Mouse (Mus musculus) induced T-regulatory cell, adult 2 months (primary cell): ENCODE measurements around the gene Ier5.

Source experiments
- DNase-seq: peaks from one replicate; pipeline ENCODE4 v3.0.0-alpha.2; 2012; ENCODE audit warnings: low read depth

Ier5 gene

DNA sequence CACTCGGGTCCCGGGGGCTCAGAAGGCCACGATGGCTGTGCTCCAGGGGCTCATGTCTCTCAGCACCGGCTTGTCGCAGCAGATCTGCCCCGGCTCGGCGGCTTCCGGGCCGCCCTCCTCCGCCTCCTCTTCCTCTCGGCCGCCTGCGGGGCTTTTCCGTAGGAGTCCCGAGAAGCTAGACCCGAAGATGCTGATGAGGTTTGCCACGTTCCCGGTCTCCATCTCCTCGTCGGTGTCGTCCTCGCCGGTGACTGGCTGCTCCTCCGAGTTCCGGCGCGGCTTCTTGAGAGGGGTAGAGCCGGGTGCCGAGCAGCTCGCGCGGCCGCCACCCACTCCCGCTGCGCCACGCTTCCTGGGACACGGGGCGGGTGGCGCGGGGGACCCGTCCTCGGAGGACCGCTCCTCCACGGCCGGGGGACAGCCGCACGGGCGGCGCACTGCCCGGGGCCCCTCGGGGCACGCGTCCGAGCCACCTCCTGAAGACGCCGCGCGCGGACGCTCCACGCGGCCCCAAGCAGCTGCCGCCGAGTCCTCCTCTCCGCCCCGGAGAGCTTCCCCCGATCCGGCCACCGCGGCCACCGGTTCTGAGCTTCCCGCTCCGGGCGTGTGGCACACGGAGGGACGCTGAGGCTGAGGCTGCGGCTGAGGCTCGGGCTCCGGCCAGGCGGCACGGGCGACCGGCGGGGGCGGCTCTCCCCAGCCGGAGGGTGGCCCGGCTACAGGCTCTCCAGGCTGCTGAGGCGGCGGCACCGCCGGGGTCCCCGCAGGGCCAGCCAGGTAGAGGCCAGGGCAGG, 753 bp downstream of the Ier5 start:
- peak; percentile 83 for DNase-seq

DNA sequence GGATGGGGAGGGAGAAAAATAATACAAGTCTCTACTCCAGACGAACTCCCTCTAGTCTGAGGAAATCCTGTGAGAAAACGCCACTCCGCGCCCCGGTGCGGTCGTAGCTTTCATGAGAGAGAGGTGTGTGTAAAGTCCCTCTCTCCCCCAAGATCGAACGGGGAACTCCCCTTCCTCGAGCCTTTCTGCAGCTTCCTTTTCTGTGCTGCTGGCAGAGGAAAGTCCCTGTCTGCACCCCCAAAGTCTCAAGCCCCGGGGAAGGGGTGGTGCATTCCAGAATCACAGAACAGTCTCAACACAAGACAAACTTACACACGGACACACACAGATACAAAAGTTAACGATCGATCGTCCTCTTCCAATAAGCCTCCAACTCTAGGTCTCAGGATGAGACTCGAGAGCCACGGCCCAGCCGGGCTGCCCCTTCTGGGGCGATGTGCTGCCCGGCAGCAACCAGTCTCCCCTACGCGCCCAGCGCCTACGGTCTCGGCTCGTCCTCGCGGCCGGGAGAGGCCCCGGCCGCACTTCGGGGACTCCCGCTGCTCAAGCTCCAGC, 1.4 kb downstream of the Ier5 start:
- peak; percentile 95 for DNase-seq

DNA sequence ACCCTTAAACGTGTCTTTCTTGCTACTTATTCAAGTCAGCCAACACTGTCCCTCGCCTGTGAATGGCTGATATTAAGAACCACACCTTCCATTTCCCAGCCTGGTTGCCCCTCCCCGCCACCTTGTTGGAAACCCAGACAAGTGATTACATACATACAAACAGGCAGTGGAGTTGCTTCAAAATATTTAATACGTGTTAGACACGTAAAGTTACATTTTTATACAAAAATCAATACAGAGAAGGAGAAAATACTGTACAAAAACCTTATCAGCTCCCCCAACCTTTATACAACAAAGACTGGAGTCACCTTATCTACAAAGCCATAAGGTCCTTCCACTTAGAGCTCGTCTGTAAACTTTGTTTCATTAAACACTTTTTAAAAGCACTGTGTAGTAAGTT, 2.1 kb downstream of the Ier5 start:
- peak; percentile 65 for DNase-seq

DNA sequence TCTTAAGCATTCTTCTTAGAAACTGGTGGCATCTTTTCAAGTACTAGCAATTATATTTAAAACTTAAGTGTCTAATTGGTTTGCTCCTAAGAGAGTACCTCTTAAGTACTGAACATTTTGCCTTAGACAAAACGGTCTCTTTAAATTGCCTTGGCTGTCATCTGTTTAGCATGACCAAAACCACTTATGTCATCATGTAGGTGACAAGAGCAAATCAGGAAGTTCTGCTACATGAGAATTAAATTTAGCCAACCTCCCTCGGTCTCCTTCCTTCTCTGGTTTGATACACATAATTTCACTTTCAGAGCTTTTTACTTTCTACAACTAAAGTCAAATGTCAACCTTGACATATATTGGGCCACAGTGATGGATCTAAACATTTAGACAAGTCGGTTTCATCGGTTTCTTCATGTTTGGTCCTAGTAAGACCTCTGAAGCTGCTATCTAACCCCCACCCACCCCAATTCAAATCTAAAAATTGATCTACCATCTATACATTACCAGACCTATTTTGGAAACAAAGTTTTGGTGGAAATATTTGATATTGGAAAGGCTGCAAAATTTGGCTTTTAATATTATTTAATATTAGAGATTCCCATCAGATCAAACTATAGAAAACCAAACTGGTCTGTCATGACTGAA, 2.7 kb downstream of the Ier5 start:
- peak; percentile 75 for DNase-seq

DNA sequence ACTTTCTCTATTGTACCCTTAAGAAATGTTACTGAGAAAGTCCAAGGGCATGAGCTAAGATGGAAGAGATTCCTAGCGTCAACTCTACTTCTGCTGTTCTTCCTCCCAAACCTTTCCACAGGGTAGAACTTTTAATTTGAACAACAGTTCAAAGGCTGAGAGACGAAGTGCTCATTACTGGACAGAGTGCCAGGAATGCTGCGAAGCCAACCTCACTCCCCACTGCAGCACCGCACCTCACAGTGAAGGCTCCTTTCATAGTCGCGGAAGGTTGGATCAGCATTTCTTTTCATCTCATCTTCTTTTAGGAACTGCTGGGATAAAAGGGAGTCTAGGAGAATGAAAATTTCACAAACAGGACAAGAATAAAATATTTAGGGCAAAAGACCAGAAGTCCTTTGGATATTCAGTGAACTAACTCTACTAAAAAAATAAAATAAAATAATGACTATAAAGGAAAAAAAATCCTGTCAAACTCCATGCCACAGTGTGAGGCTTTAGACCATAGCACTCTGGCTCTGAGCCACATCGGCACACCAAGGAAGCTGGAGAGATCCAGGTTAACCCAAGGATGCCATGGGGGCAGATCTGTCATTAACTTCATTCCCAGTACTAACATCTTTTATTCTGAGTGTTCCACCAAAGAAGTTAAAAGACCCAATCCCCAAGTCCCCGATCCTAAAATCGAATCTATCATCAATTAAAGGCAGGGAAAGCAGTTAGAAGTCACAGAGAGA, 5.3 kb downstream of the Ier5 start:
- DNase-seq, result no peak

DNA sequence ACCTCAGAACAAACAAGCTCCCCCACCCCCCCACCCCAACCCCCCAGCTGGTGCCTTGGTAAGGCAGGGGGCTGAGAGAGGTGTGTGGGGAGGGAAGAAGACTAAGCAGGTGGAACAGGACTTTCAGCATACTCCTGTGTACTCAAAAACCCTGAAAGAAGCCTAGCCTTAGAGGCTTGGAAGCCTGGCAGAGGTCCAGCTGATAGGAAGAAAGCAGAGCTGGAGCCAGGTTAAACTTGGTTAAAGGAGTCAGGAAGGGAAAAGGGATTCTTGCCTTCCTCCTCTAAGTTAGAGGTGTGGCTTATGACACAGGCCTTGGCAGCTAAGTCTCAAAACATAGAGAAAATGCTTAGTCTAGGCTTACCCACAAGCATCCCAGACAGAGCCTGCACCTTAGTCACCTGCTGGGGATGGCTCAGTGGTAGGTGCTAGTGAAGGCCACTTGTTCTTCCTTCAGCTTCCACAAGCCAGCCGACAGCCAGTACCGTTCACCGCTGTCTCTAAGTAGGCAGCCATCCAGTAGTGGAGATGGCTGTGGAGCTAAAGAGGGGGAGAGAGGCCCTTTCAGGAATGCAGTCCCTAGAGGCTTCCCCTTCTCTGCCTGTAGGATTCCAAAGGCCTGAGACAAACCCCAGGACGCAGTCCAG, 6.2 kb downstream of the Ier5 start:
- no peak for DNase-seq

DNA sequence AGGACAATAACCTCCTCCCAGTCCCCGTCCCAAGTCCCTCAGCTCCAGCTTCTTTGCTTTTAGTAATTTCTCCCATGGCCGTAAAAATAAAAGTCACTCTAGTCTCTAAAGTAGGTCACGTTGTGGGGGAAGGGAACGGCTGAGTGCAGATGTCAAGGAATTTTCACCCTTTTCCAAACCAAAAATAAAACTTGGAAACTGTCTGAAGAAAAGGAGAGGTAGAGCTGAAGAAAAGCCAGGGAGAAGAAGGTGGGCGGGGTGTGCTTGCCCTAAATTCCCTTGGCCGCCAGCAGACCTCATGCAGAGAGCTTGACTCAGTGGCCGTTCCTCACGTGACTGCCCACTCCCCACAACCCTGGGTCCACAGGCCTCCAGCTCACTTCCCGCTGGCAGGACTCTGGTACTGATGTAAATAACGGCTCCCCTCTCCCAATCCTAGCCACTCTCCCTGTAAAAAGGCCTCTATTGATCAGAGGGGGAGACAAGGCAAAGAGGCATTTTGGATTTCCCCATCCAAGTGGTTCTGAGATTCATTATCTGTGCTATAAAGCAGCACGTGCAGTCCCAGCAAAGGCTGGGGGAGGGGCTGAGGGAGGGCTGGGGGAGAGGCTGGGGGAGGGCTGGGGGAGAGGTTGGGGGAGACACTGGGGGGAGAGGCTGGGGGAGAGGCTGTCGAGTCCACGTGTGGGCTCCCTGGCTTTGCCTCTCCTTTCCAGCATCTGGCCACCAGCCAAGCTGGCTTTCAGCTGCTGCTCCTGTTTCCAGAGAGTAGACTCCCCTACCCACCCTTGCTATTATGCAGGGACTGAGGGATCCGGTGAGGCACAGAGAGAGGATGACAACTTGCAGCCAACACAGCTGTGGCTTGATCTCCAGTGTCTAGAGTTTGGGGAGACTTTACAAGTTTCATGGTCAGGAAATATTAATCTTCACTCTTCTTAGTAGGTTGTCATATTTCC, 7.3 kb downstream of the Ier5 start:
- no peak for DNase-seq

DNA sequence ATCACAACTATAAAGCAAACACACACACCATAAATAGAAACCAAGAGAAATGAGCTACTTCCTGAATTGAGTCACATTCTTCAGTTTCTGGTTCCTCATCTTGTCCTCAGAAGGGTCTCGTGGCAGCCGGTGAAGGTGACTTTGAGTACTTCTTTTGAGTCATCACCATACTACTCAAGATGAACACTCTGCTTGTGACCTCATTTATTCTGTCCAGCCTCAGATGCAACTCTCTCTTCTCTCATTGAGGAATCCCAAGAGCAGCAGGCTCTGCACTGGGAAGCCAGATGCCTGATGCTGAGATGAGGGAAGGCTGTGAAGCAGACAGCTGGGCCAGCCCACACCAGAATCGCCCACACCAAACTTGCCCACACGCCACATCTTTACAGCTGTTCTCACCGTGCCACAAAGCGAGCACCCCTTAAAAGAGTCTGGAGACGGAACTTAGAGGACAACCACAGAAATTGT, 8.0 kb downstream of the Ier5 start:
- DNase-seq, result peak; percentile 75

DNA sequence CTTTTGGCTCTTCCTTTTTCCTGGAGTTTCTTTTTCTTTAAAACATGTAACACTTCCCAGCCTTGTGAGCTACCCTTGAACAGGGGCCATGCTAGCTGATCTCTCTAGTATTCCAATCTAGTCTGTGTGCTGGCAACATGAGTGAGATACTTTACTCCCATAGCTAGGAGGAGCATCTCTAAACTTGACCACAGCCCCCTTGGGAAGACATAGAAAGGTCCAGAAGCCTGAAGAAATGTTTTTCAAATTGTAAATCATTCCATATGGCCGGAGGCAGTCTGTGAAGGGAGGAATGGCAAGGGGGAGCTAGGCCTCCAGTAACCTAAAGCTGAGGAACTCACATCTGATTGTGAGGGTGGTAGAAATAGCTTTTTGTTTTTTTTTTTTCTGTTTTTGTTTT, 8.7 kb downstream of the Ier5 start:
- DNase-seq, result no peak

DNA sequence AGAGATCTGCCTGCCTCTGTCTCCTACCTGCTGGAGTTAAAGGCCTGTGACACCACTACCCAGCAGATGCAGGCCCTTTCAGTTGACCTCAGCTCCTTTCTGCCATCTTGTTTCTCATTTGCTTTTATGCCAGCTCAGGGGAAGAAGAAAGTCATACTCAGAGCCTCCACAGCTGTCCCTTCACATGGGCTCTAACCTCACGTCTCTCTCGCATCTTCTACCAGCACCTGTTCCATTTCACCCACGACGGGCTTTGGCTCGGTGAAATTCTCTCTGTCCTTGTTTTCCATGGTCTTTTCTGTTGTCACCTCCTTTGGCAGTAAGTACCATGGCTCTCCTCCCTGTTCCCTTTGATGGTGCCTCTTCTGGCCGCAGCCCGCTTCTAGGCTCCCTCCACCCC, 9.1 kb downstream of the Ier5 start:
- no peak for DNase-seq

DNA sequence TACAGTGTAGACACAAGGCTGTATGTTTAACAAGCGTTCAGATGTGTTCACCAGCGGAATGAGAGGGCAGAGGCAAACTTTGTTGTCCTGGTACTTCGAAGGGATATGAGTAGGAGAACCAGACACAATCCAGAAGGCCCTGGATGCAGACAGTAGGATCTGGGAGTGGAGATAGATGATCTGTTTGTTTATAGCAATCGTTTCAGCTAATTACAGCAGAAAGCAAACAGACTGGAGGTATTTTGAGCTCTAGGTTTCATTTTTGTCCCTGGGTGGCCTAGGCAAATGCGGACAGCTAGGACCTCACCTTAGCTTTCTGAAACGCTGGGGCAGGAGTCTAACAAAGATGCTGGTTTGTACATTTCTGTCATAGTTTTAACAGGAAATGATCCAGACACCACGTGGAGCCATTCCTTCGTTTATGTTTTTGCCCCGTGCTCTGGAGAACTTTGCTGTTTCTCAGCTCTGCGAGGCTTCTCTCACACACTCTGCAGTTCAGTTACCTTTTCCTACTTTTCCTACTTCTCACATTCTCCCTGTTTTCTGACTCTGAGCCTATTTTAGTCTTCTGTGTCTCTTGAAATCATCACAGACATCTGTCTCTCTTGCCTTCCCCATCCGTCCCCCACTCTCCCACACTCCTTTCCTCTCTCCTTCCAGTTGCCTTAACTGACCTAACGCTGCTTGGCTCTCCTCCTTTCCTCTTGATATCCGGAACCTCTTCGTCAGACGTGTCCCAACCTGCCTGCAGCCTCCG, 10.4 kb downstream of the Ier5 start:
- DNase-seq, result peak; percentile 33

DNA sequence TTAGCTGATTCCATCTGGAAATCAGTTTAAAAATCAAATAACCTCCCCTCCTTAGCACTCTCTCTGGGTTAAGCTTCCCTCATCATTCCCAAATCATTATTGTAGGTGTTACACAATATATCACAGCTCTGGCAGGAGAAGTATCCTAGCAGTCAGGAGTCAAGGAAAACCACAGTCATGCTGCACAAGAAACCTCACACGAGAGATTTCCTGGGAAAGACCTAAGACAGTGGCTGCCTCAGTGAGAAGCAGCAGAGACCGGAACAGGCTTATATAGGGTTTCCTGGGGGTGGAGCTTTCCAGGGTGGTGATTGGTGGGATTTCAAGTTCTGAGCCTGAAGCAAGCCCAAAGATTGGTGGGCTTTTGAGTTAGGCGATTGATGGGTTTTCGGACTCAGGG, 11.4 kb downstream of the Ier5 start:
- DNase-seq, result no peak

DNA sequence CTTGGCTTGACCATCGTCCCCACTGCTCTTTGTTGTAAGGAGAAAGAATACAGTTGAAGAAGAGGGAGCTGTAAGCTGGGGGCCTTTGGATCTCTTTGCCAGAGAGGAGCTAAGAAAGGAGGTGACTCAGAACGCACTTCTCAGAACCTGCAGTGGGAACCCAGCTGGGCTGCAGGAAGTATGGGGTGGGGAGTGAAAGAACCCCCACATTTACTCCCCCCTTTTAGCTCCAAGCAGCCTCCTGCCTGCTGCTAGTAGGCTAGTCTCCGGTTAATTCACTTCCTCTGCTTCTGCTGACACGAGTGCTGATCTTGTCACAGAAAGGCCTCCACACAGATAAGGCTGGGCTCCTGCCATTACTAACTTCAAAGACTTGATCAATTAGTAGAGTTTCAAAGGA, 12.5 kb downstream of the Ier5 start:
- peak; percentile 66 for DNase-seq

DNA sequence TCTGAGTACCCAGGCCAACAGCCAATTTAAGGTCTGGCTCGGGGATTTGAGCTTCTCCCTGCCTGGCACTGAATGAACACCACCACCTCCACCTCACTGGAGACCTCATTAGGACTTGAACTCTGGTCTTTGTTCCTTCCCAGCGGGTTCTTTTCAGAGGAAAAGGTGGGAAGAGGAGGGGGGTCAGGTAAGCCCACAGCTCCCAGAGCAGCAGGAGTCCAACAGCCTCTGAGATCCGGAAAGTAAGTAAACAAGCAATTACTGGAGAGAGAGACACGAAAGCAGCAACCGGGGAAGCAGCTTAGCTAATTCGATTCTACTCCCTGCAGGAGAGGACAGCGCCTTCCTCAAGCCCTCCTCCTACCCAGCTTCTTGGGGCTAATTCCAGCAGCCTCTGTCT, 13.0 kb downstream of the Ier5 start:
- DNase-seq, result no peak

DNA sequence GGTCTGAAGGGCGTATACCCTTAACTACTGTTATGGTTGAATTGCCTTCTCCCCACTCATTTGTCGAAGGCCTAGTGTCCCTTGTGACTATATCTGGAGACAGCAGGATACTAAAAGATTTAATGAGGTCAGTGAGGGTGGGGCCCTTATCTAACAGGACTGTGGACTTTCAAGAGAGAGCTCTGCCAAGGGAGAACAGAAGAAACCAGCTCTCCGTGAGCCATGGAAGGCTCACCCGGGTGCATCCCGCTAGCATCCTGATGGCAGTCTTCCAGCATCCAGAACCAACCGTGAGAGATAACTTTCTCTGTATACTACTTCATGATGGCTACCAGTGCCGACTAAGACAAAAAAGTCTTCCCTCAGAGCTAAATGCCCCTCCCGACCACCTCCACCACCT, 14.6 kb downstream of the Ier5 start:
- DNase-seq, result no peak

DNA sequence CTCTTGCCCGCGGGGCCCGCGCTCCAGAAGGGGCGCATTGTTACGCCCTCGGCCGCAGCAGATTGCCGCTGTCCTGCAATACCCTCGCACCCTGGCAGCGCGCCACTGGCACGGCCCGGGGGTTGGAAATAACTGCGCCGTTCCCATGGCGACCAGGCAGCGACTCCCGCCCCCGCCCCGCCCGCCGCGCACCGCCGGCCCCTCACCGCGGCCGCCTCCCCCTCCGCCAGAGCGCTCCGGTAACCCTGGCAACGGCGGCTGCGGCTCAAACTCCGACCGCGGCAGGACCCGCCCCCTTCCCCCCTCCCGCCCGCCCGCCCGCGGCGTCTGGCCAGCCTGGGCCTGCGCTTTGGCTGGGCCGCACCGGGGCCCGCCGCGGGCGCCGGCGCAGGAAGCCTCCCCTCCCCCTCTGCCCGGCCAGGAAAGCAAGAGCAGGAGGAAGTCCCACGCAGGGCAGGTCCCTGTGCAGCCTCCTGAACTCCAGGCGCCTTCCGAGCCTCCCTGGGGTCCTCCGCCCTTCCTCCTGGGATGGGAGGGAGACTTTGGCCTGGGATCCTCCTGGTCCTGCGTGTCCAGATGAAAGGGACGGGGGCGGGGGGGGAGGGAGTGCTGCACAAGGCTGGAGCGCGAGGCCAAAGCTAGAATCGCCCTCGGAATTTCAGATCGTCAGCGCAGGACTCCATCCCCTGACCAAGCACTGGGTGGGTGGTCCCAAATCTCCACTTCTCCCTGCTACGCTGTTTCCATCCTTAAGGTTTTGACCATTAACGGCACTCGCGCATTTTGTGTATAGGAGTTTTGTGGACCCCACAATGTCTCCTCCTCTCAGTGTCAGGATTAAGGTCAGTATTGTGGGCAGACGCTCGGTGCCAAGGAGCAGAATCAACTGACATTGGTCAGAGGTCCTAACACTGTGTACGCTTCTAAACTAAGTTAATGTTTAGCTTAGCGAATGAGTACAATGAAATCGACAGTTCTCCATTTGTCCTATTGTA, 15.9 kb downstream of the Ier5 start:
- DNase-seq, result peak; percentile 94

DNA sequence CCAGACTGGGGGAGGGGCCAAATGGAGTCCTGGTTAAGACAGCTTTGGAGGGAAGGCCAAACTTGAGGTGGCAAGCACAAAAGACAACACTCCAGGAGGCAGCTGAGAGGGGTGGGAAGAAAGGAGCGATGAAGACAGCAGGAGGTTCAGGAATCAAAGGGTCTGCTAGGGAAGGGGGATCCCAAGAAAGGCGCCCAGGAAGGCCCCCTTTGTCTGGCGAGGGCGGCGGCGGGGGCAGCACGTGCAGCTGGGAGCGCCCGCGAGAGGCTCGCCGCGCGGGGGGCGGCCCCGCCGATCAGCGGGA, 16.5 kb downstream of the Ier5 start:
- DNase-seq, result peak; percentile 72

DNA sequence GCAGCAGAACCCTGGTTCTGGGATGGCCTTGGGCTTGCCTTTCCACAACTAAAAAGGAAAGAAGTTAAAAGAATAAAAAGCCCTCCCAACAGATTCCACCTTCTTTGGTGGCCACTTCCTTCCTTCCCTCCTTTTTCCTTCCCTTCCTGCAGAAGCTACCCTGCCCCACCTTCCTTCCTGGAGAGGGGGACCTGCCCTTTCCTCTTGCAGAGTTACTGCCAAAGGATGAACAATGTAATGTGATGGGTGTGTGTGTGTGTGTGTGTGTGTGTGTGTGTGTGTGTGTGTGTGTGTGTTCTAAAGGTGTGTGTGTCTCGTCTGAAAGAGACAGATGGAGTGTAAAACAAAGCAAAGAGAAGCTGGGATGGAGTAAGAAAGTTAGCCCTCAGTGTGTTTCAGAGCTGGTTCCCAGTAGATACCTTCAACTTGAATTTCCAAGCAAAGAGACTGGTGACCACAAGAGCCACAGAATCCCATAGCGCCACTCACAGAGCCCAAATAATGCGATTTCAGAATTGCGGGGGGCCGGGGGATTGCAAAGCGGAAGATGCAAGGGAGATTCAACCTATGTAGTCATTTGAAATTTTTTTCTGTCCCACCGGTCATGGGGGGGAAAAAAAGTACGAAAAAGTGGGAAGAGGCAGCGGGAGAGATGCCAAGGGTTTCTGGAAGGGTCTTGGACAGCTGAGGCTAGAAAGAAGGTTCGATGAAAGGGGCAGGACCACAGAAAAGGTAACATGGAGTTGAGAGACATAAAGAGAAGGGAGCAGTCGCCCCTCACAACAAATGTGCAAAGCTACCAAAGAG, 17.1 kb downstream of the Ier5 start:
- DNase-seq, result no peak
